1 mouse cellular context compared by ENCODE assay signal in the genomic region with DNA sequence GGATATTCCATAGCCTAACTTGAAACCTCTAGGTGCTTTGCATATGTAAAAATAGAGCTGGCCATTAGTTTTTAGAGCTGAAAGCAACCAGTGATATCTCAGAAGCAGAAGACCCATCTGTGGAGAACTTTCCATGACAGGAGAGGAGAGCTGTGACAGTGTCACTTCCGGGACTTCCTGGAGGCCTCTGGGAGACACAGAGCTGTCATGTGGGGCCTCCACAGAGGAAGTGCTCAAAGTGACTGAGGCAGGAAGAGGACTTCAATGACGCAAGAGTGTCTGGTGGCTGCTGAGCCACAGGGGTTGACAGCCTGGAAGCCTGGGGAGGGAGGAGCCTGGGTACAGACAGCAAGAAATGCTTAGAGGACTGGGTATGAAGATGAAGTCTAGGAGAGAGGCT.
TF ChIP-seq lines count a peak whose summit lies in the region.

No protein-coding gene starts in this region.

TF ChIP-seq in CH12.LX, 34 proteins besides CTCF, POLR2A, EP300 and RAD21 (continued from another document):
- TF ChIP-seq NELFE (IDR thresholded peaks at IDR 0.05; ENCODE audit: low read depth, low read length) = 0 out of 2 replicates have a peak, but pooled peaks have one; percentile 11
- TF ChIP-seq ELF1 (IDR thresholded peaks at IDR 0.05; ENCODE audit: low read depth, low read length) = peak; percentile 95
- TF ChIP-seq USF1 (IDR thresholded peaks at IDR 0.05; ENCODE audit: low read depth, low read length) = peak; percentile 77
- TF ChIP-seq CHD1 (IDR thresholded peaks at IDR 0.05; ENCODE audit: low read depth, low read length) = no peak
- TF ChIP-seq TCF12 (IDR thresholded peaks at IDR 0.05; ENCODE audit: low read depth, low read length) = peak; percentile 53
- TF ChIP-seq MAFK (IDR thresholded peaks at IDR 0.05; ENCODE audit: insufficient replicate concordance, low read length) = no peak
- TF ChIP-seq MYC (IDR thresholded peaks at IDR 0.05; ENCODE audit: low read depth, low read length) = peak; percentile 71; the same call in 1 of the 2 replicates
- TF ChIP-seq RCOR1 (conservative IDR thresholded peaks at IDR 0.05; ENCODE audit: low read depth, low read length) = no peak
